Mouse (Mus musculus): ENCODE results near the gene Rpl41. TPM values are rescaled to one million over a fixed set of nuclear protein-coding genes. Genes with fewer than 3 reads are reported as not detected.

The Rpl41 gene
- polyA plus RNA-seq, 1 experiment, result 2,695 TPM

- no peak for TF ChIP-seq CTCF (IDR thresholded peaks at IDR 0.05; ENCODE audit: control insufficient read depth, insufficient read depth, low read length)
- TF ChIP-seq POLR2A (IDR thresholded peaks at IDR 0.05; ENCODE audit: borderline replicate concordance, control insufficient read depth, low read depth, low read length), result no peak
- Histone ChIP-seq H3K4me1 (ENCODE audit: control insufficient read depth, insufficient read depth, low read length) (no peaks in the 10 kb centered on the region; the same call in 1 of the 2 replicates), H3K27ac (ENCODE audit: control insufficient read depth, insufficient read depth, low read depth, low read length, poor library complexity) (no peak overlapping the region), H3K4me3 (replicated peaks; ENCODE audit: control insufficient read depth, low read depth, low read length) (no peak overlapping the region)
- 61% methylated on average over 1 of the region's 1 CpGs for WGBS
Observed at GRCm38 (mm10) chr10:128588136-128588535, 39.0 kb upstream of the Rpl41 start.

DNA sequence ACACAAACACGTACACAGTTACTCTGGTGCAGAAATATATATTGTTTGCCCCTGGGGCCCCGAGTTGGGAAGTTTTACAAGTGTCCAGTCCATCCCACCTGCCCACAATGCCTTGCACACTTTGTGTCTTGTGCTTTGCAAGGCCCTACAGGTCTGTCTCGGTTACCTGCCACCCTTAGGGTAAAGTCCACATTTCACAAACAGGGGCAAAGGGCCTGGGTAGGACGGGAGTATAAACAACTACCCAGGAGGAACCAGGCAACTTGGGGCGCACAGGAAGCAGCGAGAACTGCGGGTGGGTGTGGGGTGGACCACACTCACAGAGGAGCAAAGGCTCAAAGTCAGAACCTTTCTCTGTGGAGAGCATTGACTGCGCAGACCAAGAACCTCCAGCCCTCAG is 38.6 kb upstream of the Rpl41 start:
- no peaks in the 10 kb centered on the region; the same call in 1 of the 2 replicates for H3K4me1 ChIP-seq (ENCODE audit: control insufficient read depth, insufficient read depth, low read length)
- no peak overlapping the region for H3K4me3 ChIP-seq (replicated peaks; ENCODE audit: control insufficient read depth, low read depth, low read length)
- TF ChIP-seq POLR2A (IDR thresholded peaks at IDR 0.05; ENCODE audit: borderline replicate concordance, control insufficient read depth, low read depth, low read length), result no peak
- TF ChIP-seq CTCF (IDR thresholded peaks at IDR 0.05; ENCODE audit: control insufficient read depth, insufficient read depth, low read length), result no peak
- H3K27ac ChIP-seq (ENCODE audit: control insufficient read depth, insufficient read depth, low read depth, low read length, poor library complexity), result no peak overlapping the region
- 45% methylated on average over 8 of the region's 8 CpGs for WGBS

- no peak overlapping the region for H3K4me3 ChIP-seq (replicated peaks; ENCODE audit: control insufficient read depth, low read depth, low read length)
- WGBS, result 30% methylated on average over 4 of the region's 4 CpGs
- TF ChIP-seq POLR2A (IDR thresholded peaks at IDR 0.05; ENCODE audit: borderline replicate concordance, control insufficient read depth, low read depth, low read length) (no peak), CTCF (IDR thresholded peaks at IDR 0.05; ENCODE audit: control insufficient read depth, insufficient read depth, low read length) (no peak)
- H3K27ac ChIP-seq (ENCODE audit: control insufficient read depth, insufficient read depth, low read depth, low read length, poor library complexity), result no peak overlapping the region
- H3K4me1 ChIP-seq (ENCODE audit: control insufficient read depth, insufficient read depth, low read length), result no peaks in the 10 kb centered on the region
Observed at GRCm38 (mm10) chr10:128587120-128587519, 38.0 kb upstream of the Rpl41 start.

GRCm38 (mm10) chr10:128586546-128586945 is 37.4 kb upstream of the Rpl41 start:
- WGBS, result 64% methylated on average over 1 of the region's 1 CpGs
- Histone ChIP-seq H3K4me1 (ENCODE audit: control insufficient read depth, insufficient read depth, low read length) (no peaks in the 10 kb centered on the region), H3K4me3 (replicated peaks; ENCODE audit: control insufficient read depth, low read depth, low read length) (no peak overlapping the region), H3K27ac (ENCODE audit: control insufficient read depth, insufficient read depth, low read depth, low read length, poor library complexity) (no peak overlapping the region)
- no peak for TF ChIP-seq POLR2A (IDR thresholded peaks at IDR 0.05; ENCODE audit: borderline replicate concordance, control insufficient read depth, low read depth, low read length)
- TF ChIP-seq CTCF (IDR thresholded peaks at IDR 0.05; ENCODE audit: control insufficient read depth, insufficient read depth, low read length), result no peak

DNA sequence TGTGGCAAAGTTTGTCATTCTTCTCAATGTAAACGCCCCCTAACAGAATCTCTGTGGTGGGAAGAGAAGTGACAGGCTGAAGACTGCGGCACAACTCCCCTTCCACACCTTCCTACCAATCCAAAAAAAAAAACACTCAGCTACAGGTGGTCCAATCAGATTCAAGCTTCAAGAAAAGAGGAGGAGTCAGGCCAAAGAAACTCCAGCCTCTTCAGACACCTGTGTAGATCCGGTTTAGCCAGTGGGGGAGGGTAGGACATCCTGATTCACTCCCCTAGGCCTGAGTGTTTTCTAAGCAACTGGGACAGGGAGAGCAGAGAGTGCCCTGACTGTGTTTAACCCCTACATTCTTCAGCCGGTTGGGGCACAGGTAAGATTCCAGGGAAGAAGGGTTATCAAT is 35.3 kb upstream of the Rpl41 start:
- no peaks in the 10 kb centered on the region for H3K4me1 ChIP-seq (ENCODE audit: control insufficient read depth, insufficient read depth, low read length)
- TF ChIP-seq CTCF (IDR thresholded peaks at IDR 0.05; ENCODE audit: control insufficient read depth, insufficient read depth, low read length) (no peak), POLR2A (IDR thresholded peaks at IDR 0.05; ENCODE audit: borderline replicate concordance, control insufficient read depth, low read depth, low read length) (no peak)
- no peak overlapping the region for H3K4me3 ChIP-seq (replicated peaks; ENCODE audit: control insufficient read depth, low read depth, low read length)
- 45% methylated on average over 4 of the region's 4 CpGs for WGBS
- no peak overlapping the region for H3K27ac ChIP-seq (ENCODE audit: control insufficient read depth, insufficient read depth, low read depth, low read length, poor library complexity)

GRCm38 (mm10) chr10:128583644-128584043 is 34.5 kb upstream of the Rpl41 start:
- 61% methylated on average over 7 of the region's 7 CpGs for WGBS
- no peak overlapping the region for H3K4me3 ChIP-seq (replicated peaks; ENCODE audit: control insufficient read depth, low read depth, low read length)
- TF ChIP-seq CTCF (IDR thresholded peaks at IDR 0.05; ENCODE audit: control insufficient read depth, insufficient read depth, low read length), result no peak
- no peak for TF ChIP-seq POLR2A (IDR thresholded peaks at IDR 0.05; ENCODE audit: borderline replicate concordance, control insufficient read depth, low read depth, low read length)
- H3K27ac ChIP-seq (ENCODE audit: control insufficient read depth, insufficient read depth, low read depth, low read length, poor library complexity), result no peak overlapping the region
- no peaks in the 10 kb centered on the region for H3K4me1 ChIP-seq (ENCODE audit: control insufficient read depth, insufficient read depth, low read length)

DNA sequence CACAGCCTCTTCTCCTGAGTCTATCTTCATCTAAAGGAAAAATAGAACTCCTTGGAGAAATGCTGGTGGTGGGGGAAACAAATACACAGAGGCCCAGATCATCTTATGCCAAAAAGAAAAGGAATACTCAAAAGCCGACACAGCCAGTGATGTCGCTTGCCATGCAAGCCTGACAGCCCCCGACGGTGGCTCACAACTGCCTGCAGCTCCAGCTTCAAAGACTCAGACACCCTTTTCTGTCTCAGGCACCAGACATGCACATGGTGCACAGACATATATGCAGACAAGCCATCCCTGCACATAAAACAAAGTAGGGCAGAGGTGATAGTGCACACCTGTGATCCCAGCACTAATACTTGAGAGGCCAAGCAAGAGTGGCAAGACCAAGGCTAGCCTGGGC is 30.6 kb upstream of the Rpl41 start:
- 91% methylated on average over 4 of the region's 4 CpGs for WGBS
- H3K4me3 ChIP-seq (replicated peaks; ENCODE audit: control insufficient read depth, low read depth, low read length), result no peak overlapping the region
- H3K27ac ChIP-seq (ENCODE audit: control insufficient read depth, insufficient read depth, low read depth, low read length, poor library complexity), result no peak overlapping the region
- TF ChIP-seq CTCF (IDR thresholded peaks at IDR 0.05; ENCODE audit: control insufficient read depth, insufficient read depth, low read length) (no peak), POLR2A (IDR thresholded peaks at IDR 0.05; ENCODE audit: borderline replicate concordance, control insufficient read depth, low read depth, low read length) (no peak)
- no peaks in the 10 kb centered on the region for H3K4me1 ChIP-seq (ENCODE audit: control insufficient read depth, insufficient read depth, low read length)

GRCm38 (mm10) chr10:128579298-128579697 is 30.2 kb upstream of the Rpl41 start:
- Histone ChIP-seq H3K4me1 (ENCODE audit: control insufficient read depth, insufficient read depth, low read length) (no peaks in the 10 kb centered on the region), H3K4me3 (replicated peaks; ENCODE audit: control insufficient read depth, low read depth, low read length) (no peak overlapping the region), H3K27ac (ENCODE audit: control insufficient read depth, insufficient read depth, low read depth, low read length, poor library complexity) (no peak overlapping the region)
- 86% methylated on average over 3 of the region's 3 CpGs for WGBS
- no peak for TF ChIP-seq CTCF (IDR thresholded peaks at IDR 0.05; ENCODE audit: control insufficient read depth, insufficient read depth, low read length)
- no peak for TF ChIP-seq POLR2A (IDR thresholded peaks at IDR 0.05; ENCODE audit: borderline replicate concordance, control insufficient read depth, low read depth, low read length)

DNA sequence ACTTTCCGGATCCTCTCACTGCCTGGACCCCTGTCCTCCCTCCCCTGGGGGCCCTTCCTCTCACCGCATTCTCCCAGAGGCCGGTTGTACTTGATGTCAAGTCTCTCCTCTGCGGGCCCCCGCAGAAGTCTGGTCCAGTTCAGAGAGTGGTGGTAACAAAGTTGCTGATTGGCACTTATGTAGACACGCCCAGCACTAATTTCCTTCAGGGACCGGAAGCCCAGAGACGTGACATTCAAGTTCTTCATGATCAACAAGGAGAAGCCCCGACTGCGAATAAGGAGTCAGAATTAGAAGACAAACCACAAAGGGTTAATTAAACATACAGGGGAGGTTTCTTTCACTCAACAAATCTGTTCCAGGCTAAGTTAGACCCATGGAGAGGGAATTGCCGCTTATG is 29.2 kb upstream of the Rpl41 start:
- no peak overlapping the region for H3K27ac ChIP-seq (ENCODE audit: control insufficient read depth, insufficient read depth, low read depth, low read length, poor library complexity)
- H3K4me1 ChIP-seq (ENCODE audit: control insufficient read depth, insufficient read depth, low read length), result no peaks in the 10 kb centered on the region
- TF ChIP-seq CTCF (IDR thresholded peaks at IDR 0.05; ENCODE audit: control insufficient read depth, insufficient read depth, low read length) (no peak), POLR2A (IDR thresholded peaks at IDR 0.05; ENCODE audit: borderline replicate concordance, control insufficient read depth, low read depth, low read length) (no peak)
- WGBS, result 55% methylated on average over 11 of the region's 11 CpGs
- peak overlapping the region; percentile 49 for H3K4me3 ChIP-seq (replicated peaks; ENCODE audit: control insufficient read depth, low read depth, low read length)

Measured in bone marrow, adult 2 months (tissue).